Mouse (Mus musculus) kidney, adult 2 months (tissue): ENCODE data around the gene Gatad2a.

Experiments
- CTCF ChIP-seq: fragments of 200-500 bp; conservative IDR thresholded peaks from 2 replicates; pipeline ENCODE4 v1.5.1; 2011; ENCODE audit warnings: low read depth, mild to moderate bottlenecking, control low read depth, low read length, moderate library complexity, mixed read lengths; ENCODE audit not compliant: insufficient read depth, insufficient read length
- POLR2A ChIP-seq: fragments of 200-500 bp; IDR thresholded peaks from one replicate; pipeline ENCODE4 v1.6.1; 2011; ENCODE audit warnings: low read depth, low read length, control low read depth

GRCm38 (mm10) chr8:69954213-69954612, 42.0 kb downstream of the Gatad2a start:
- no peak for TF ChIP-seq POLR2A
- no peak for TF ChIP-seq CTCF
